Mouse (Mus musculus): ENCODE measurements around the gene Agap1. TPM values are rescaled to one million over a fixed set of nuclear protein-coding genes. Genes with fewer than 3 reads are reported as not detected.

The Agap1 gene
- total RNA-seq, 2 experiments from 2014 or later, result 292 to 293 TPM

DNA sequence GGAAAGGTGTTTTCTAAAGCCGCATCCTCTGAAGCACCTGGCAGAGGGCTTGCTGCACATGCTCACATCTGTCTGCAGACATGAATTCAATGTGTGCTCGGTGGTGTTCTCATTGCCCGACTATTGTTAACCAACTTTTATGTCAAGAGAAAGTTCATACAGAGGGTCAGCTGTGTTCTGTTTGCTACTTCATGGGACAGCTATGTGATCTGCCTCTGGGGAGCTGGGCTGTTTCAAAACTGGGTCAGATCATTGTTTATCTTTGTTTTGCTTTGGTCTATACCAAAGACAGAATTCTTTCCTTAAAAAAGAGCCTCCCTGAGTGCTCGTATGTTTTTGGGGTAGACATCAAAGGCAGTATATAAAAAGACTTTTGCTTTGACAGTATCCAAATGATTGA lies 89.5 kb downstream of the Agap1 start:
- DNase-seq (ENCODE audit: low spot score in 2 of 2), result no peak
- no peak overlapping the region for H3K27ac ChIP-seq
- TF ChIP-seq CTCF (conservative IDR thresholded peaks at IDR 0.05), result no peak
- H3K4me3 ChIP-seq, result no peak overlapping the region

GRCm38 (mm10) chr1:89545099-89545498 lies 90.5 kb downstream of the Agap1 start:
- no peak overlapping the region for H3K27ac ChIP-seq
- no peak for DNase-seq (ENCODE audit: low spot score in 2 of 2)
- TF ChIP-seq CTCF (conservative IDR thresholded peaks at IDR 0.05), result no peak
- no peak overlapping the region for H3K4me3 ChIP-seq

DNA sequence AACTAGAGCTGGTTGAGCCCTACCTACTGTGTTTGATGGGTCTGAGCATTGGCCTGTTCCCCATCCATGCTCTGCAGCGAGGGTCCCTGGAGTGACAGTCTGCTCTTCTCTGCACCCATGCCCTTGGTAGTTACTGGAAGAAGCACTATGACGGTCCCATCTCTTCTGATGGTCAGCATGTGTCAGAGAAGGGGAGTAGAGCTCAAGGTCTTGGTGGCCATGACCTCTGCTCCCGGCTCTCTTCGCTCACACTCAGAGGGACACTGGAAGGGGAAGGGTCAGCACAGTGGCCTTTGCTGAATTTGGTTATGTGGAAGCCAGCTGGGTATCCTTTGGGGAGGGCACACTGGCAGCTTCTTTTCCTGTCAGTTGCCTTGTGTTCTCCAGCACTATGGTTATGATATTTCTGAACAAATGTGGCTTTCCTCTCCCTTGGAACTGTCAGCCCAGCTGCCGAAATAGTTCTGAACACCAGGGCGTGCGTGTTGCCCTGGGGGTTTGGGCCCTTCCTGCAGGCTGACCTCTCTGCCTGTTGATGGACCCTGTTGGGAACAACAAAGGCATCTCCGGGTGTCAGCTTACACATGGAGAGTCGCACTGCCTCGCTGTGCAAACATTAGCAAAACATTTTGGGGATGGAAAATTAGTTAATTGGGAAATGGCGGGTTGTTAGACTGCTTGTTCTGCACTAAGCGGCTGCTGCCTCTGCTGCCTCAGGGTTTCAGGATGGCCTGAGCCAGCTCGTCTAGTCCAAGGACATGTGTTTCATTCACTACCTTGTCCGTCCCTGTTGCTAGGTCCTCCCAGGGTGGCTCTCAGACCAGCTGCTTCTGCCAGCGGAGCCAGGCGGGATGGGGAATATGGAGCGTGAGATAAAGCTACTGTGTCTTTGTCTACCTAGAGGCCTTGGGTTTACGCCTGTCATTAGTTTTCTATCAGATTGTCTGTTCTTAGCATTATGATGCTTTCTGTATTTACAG lies 93.2 kb downstream of the Agap1 start:
- Histone ChIP-seq H3K4me3 (no peak overlapping the region), H3K27ac (peak overlapping the region; percentile 53; the same call in 1 of the 2 replicates)
- DNase-seq (ENCODE audit: low spot score in 2 of 2), result no peak
- TF ChIP-seq CTCF (conservative IDR thresholded peaks at IDR 0.05), result no peak

- DNase-seq (ENCODE audit: low spot score in 2 of 2), result peak; percentile 36 to 66
- no peak for TF ChIP-seq CTCF (conservative IDR thresholded peaks at IDR 0.05)
- no peak overlapping the region for H3K27ac ChIP-seq
- peak overlapping the region; percentile 22; the same call in 1 of the 2 replicates for H3K4me3 ChIP-seq
Measured at GRCm38 (mm10) chr1:89550061-89550869, 95.7 kb downstream of the Agap1 start.

DNA sequence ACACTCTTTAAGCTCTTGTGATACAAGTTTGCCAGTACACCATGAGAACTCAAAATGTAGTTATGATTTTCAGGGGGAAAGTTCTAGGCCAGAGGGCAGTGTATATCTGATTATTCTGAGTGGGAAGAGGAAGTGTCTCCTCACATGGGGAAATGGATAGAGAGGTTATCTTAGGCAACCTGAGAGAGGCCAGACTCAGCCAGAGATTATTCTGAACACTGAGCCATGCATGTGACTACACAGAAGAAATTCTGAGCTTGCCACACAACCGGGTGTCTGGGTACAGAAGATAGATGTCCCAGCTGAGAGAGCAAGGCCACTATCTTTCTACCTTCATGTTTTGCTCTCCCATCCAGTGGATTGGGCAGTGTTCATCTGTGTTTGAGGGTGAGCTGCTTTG lies 97.9 kb downstream of the Agap1 start:
- DNase-seq (ENCODE audit: low spot score in 2 of 2), result no peak
- no peak overlapping the region for H3K4me3 ChIP-seq
- TF ChIP-seq CTCF (conservative IDR thresholded peaks at IDR 0.05), result no peak
- no peak overlapping the region for H3K27ac ChIP-seq

- TF ChIP-seq CTCF (conservative IDR thresholded peaks at IDR 0.05), result no peak
- Histone ChIP-seq H3K4me3 (no peak overlapping the region), H3K27ac (no peak overlapping the region)
- no peak for DNase-seq (ENCODE audit: low spot score in 2 of 2)
Measured at GRCm38 (mm10) chr1:89553791-89554190, 99.2 kb downstream of the Agap1 start.

GRCm38 (mm10) chr1:89554969-89555856 lies 100.6 kb downstream of the Agap1 start:
- TF ChIP-seq CTCF (conservative IDR thresholded peaks at IDR 0.05), result no peak
- Histone ChIP-seq H3K4me3 (no peak overlapping the region), H3K27ac (no peak overlapping the region)
- DNase-seq (ENCODE audit: low spot score in 2 of 2), result no peak

GRCm38 (mm10) chr1:89556006-89556405 lies 101.4 kb downstream of the Agap1 start:
- no peak overlapping the region for H3K4me3 ChIP-seq
- H3K27ac ChIP-seq, result no peak overlapping the region
- DNase-seq (ENCODE audit: low spot score in 2 of 2), result no peak
- TF ChIP-seq CTCF (conservative IDR thresholded peaks at IDR 0.05), result no peak; the same call in 1 of the 2 replicates

- no peak for TF ChIP-seq CTCF (conservative IDR thresholded peaks at IDR 0.05)
- Histone ChIP-seq H3K27ac (no peak overlapping the region), H3K4me3 (no peak overlapping the region)
- DNase-seq (ENCODE audit: low spot score in 2 of 2), result no peak
Measured at GRCm38 (mm10) chr1:89557401-89557800, 102.8 kb downstream of the Agap1 start.

GRCm38 (mm10) chr1:89558080-89558479 lies 103.5 kb downstream of the Agap1 start:
- no peak for DNase-seq (ENCODE audit: low spot score in 2 of 2)
- no peak for TF ChIP-seq CTCF (conservative IDR thresholded peaks at IDR 0.05)

DNA sequence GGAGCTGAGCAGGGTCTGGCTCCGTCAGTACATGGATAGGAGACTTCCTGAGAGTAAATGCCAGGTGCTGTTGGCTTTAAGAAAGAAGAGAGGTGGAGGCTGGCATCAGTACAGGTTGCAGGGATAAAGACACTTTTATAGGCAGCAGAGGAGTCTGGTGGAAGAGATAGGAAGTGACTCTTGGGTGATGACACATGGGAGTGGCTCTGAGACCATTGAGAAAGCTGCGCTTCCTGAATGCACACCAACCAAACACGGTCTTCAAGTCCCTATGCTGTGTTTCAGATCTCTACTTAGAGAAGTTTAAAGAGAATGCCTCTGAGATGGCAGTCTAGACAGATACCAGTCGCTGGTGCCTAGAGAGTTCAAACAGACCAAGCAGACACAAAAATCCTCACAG lies 108.8 kb downstream of the Agap1 start:
- DNase-seq (ENCODE audit: low spot score in 2 of 2), result no peak
- Histone ChIP-seq H3K4me3 (no peak overlapping the region), H3K27ac (no peak overlapping the region)
- TF ChIP-seq CTCF (conservative IDR thresholded peaks at IDR 0.05), result no peak

More at GRCm38 (mm10) chr1:89558080-89558479, 103.5 kb downstream of the Agap1 start:
- H3K4me3 ChIP-seq, result no peak overlapping the region
- no peak overlapping the region for H3K27ac ChIP-seq
